19 mouse cellular contexts compared by ENCODE assay signal in the genomic region with DNA sequence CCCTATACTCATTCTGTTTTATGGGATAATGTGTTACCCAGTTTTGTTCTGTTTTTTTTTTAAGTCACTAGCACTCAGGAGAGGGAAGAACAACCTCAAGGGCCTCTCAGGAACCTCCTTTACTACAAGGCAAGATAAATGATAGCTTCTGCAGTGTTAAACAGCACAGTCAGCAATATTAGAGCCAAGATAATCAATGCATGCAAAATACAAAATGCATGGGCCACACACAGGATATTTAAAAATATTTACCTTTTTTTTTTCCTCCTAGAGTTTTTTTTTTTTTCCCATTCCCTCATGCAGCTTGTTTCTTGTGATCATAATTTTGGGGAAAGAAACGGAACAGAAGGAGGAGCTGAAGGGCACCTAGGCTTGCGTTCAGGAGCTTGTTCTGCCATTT. TPM values are rescaled to one million over a fixed set of nuclear protein-coding genes. Genes with fewer than 3 reads are reported as not detected.
DNase-seq lines count a peak whose midpoint lies in the region; ATAC-seq and TF ChIP-seq lines count a peak whose summit lies in the region.
"Had no signal": no experiment of that assay in that cellular context is flagged by ENCODE, and none has a peak within 500 bp of the region (broad histone marks: within the 10 kb centered on the region; RNA-seq: fewer than 3 reads in every experiment).

No protein-coding gene starts in this region.

- in situ Hi-C loops in ES-E14 (cut with MboI; ENCODE audit: low sequenced_read_pairs in 2 of 2, unreplicated experiment in 2 of 2), result no loop called here

- no peak overlapping the region for H3K9ac ChIP-seq in ES-E14 (ENCODE audit: insufficient read depth, low read depth, low read length, poor library complexity, severe bottlenecking)

- DNase-seq in 3T3-L1 (ENCODE audit: low read depth, low spot score) (peak; percentile 71), ES-E14 (ENCODE audit: low read depth, low spot score) (no peak)
- DNase-seq in cerebellum, adult 9-10 months, result no peak
- DNase-seq: adrenal gland, adult 2 months; adrenal gland, adult 8-10 months; adrenal gland, postnatal 10 days; adrenal gland, postnatal 14 days; adrenal gland, postnatal 25 days; B cell, adult 2 months; cerebellum, adult 11 months; cerebellum, adult 11-12 months; cerebellum, adult 18-20 months; cerebellum, adult 2 months; cerebellum, adult 8-10 months had no signal

- no peak overlapping the region for H3K27ac ChIP-seq in ES-E14 (ENCODE audit: insufficient read depth, low read depth, low read length, poor library complexity, severe bottlenecking)

- H3K4me3 ChIP-seq in ES-E14 (ENCODE audit: insufficient read depth in 1 of 2, low read depth in 1 of 2, low read length in 2 of 2, poor library complexity in 1 of 2, severe bottlenecking in 1 of 2), result no peak overlapping the region

- H3K4me1 ChIP-seq in ES-E14 (ENCODE audit: control insufficient read depth in 2 of 2, insufficient read depth in 2 of 2, low read length in 2 of 2, poor library complexity in 1 of 2), result no peaks in the 10 kb centered on the region

- H3K36me3 ChIP-seq in ES-E14 (ENCODE audit: control insufficient read depth, insufficient read depth, low read length, poor library complexity, severe bottlenecking), result no peaks in the 10 kb centered on the region
- H3K36me3 ChIP-seq: G1E had no signal

- no peaks in the 10 kb centered on the region for H3K9me3 ChIP-seq in ES-E14 (ENCODE audit: control insufficient read depth, insufficient read depth, low read depth, low read length)

- ATAC-seq in megakaryocyte, adult 5-6 weeks (ENCODE audit: poor library complexity, severe bottlenecking), result no peak
- ATAC-seq: activated CD4-positive, CD25-positive, alpha-beta regulatory T cell, adult 4 months; CD4-positive, CD25-positive, alpha-beta regulatory T cell, adult 4 months; Patski had no signal

TF ChIP-seq in ES-E14, 5 proteins besides CTCF, POLR2A, EP300 and RAD21:
- TF ChIP-seq MAFK (IDR thresholded peaks at IDR 0.05; ENCODE audit: insufficient read depth, low read depth, low read length) (0 out of 2 replicates have a peak, but pooled peaks have one; percentile 55), ZC3H11A (IDR thresholded peaks at IDR 0.05; ENCODE audit: borderline replicate concordance, low read depth, low read length) (no peak)

RNA-seq across cellular contexts. Expression of a gene that starts 33.3 kb away (rescaled TPM):
- 57.7 and 59.7 TPM in 2 replicates for total RNA-seq in ES-E14 (2012; rRNA removed)
- 31.3 and 33.7 TPM in 2 replicates for total RNA-seq in megakaryocyte, adult 5-6 weeks (2015)
- 86.3 and 92.3 TPM in 2 replicates for total RNA-seq in megakaryocyte, adult 5-6 weeks (2017)
